18 mouse cellular contexts compared by ENCODE assay signal in the genomic region with DNA sequence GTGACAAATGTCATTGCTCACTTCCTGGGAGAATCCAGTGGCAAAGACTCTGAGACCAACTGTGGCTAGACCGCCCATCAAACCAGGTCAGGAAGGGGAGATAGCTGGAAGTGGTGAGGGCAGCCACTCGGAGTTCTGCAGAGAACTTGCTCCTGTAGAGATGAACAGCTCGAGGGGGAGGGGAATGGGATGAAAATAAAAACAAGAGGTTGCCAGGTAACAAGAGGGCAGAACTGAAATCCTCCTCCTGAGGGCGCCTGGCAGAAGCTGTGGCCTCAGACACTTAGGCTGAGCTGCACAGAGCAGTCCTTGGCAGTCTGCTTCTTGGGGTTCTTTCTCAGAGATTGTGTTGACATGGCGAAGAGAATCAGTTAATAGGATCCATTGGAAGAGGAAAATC.
A peak's percentile ranks its signal among the peaks of the same experiment; 100 is the strongest.
DNase-seq lines count a peak whose midpoint lies in the region; ATAC-seq and TF ChIP-seq lines count a peak whose summit lies in the region.
"Had no signal": no experiment of that assay in that cellular context is flagged by ENCODE, and none has a peak within 500 bp of the region (broad histone marks: within the 10 kb centered on the region; RNA-seq: fewer than 3 reads in every experiment).

No protein-coding gene starts in this region.

- no peaks in the 10 kb centered on the region for H3K9me3 ChIP-seq in hindbrain, postnatal 0 days (ENCODE audit: low read length)
- H3K9me3 ChIP-seq in hindbrain, embryonic 14.5 days (ENCODE audit: control insufficient read depth, low read length): no peaks in the 10 kb centered on the region
- H3K9me3 ChIP-seq: forebrain, embryonic 12.5 days; liver, embryonic 13.5 days had no signal

- TF ChIP-seq CTCF in hindbrain, postnatal 0 days (IDR thresholded peaks at IDR 0.05; ENCODE audit: low read depth): peak; percentile 18; the same call in 1 of the 2 replicates

- 0 out of 2 replicates have a peak, but pooled peaks cover 6% of the 10 kb centered on the region for H3K4me1 ChIP-seq in hindbrain, postnatal 0 days (ENCODE audit: insufficient read depth, low read length)
- H3K4me1 ChIP-seq in hindbrain, embryonic 14.5 days (replicated peaks; ENCODE audit: control insufficient read depth, insufficient read depth, low read length): 0 out of 2 replicates have a peak, but pooled peaks cover 6% of the 10 kb centered on the region
- H3K4me1 ChIP-seq: liver, embryonic 13.5 days had no signal

- H3K36me3 ChIP-seq in hindbrain, postnatal 0 days (ENCODE audit: insufficient read depth, low read length): no peaks in the 10 kb centered on the region
- H3K36me3 ChIP-seq in hindbrain, embryonic 14.5 days (replicated peaks; ENCODE audit: control insufficient read depth, insufficient read depth): no peaks in the 10 kb centered on the region
- H3K36me3 ChIP-seq: forebrain, embryonic 12.5 days; G1E; liver, embryonic 13.5 days had no signal

- no peak overlapping the region for H3K9ac ChIP-seq in hindbrain, postnatal 0 days (replicated peaks; ENCODE audit: low read length)
- H3K9ac ChIP-seq in hindbrain, embryonic 14.5 days: no peak overlapping the region
- H3K9ac ChIP-seq: forebrain, embryonic 12.5 days; liver, embryonic 13.5 days had no signal

- peak; percentile 63; the same call in 1 of the 2 replicates for ATAC-seq in hindbrain, postnatal 0 days
- ATAC-seq in hindbrain, embryonic 14.5 days (ENCODE audit: low FRiP score): no peak
- no peak for ATAC-seq in erythroblast, adult 5-6 weeks (replicated peaks; ENCODE audit: low FRiP score, poor library complexity, severe bottlenecking)
- ATAC-seq: activated CD4-positive, CD25-positive, alpha-beta regulatory T cell, adult 4 months had no signal

- no peaks in the 10 kb centered on the region for H3K27me3 ChIP-seq in hindbrain, postnatal 0 days (ENCODE audit: insufficient read depth, low read length)
- no peaks in the 10 kb centered on the region for H3K27me3 ChIP-seq in hindbrain, embryonic 14.5 days (ENCODE audit: control insufficient read depth, insufficient read depth, low read length)
- H3K27me3 ChIP-seq: forebrain, embryonic 12.5 days; liver, embryonic 13.5 days had no signal

- H3K4me2 ChIP-seq in hindbrain, postnatal 0 days (ENCODE audit: low read depth, low read length): no peak overlapping the region
- no peak overlapping the region for H3K4me2 ChIP-seq in hindbrain, embryonic 14.5 days (replicated peaks)
- H3K4me2 ChIP-seq: forebrain, embryonic 12.5 days; liver, embryonic 13.5 days had no signal

- no peak overlapping the region for H3K27ac ChIP-seq in hindbrain, postnatal 0 days
- H3K27ac ChIP-seq in hindbrain, embryonic 14.5 days: no peak overlapping the region
- H3K27ac ChIP-seq: forebrain, embryonic 12.5 days; liver, embryonic 13.5 days; stomach, postnatal 0 days had no signal

- DNase-seq in cerebellum, postnatal 14 days: peak; percentile 17 to 26
- DNase-seq in cerebellum, adult 11-12 months: no peak
- peak; percentile 22 for DNase-seq in hindbrain, postnatal 0 days (ENCODE audit: low spot score)
- DNase-seq in hindbrain, embryonic 14.5 days (ENCODE audit: low spot score): no peak
- DNase-seq in ovary, postnatal 14 days (ENCODE audit: low spot score): peak; percentile 1
- no peak for DNase-seq in ovary, adult 18-20 months (ENCODE audit: low spot score)
- DNase-seq in retina, embryonic 14.5 days (ENCODE audit: low spot score): peak; percentile 16
- DNase-seq: B cell, adult 2 months; gastrocnemius, postnatal 10 days; kidney, adult 2 months; liver, embryonic 13.5 days; spleen, adult 18-20 months had no signal

- 27% methylated on average over 5 of the region's 5 CpGs for WGBS in hindbrain, postnatal 0 days
- 39% methylated on average over 5 of the region's 5 CpGs for WGBS in hindbrain, embryonic 14.5 days

- no peak overlapping the region for H3K4me3 ChIP-seq in hindbrain, postnatal 0 days (ENCODE audit: low read length)
- no peak overlapping the region for H3K4me3 ChIP-seq in hindbrain, embryonic 14.5 days (replicated peaks; ENCODE audit: low read length)
- H3K4me3 ChIP-seq: forebrain, embryonic 12.5 days; liver, embryonic 13.5 days; myocyte had no signal

Comparison
In these comparisons a context has a peak if more than half of its experiments do, and no peak if none do; other contexts are left out.
1. DNase-seq: peak in cerebellum, postnatal 14 days (2 of 2), hindbrain, postnatal 0 days (single experiment), ovary, postnatal 14 days (single experiment) and retina, embryonic 14.5 days (single experiment); none in cerebellum, adult 11-12 months (single experiment), hindbrain, embryonic 14.5 days (single experiment) and ovary, adult 18-20 months (single experiment).